Mouse (Mus musculus) MEL (cell line): ENCODE results near the gene Ablim1. TPM values are rescaled to one million over a fixed set of nuclear protein-coding genes. Genes with fewer than 3 reads are reported as not detected.

ENCODE experiments used
- DNase-seq: peaks from one replicate; pipeline ENCODE4 v3.0.0; 2011; ENCODE audit warnings: low read depth, low spot score
- H3K27ac ChIP-seq: 2 replicates; pipeline ENCODE4 v1.5.1; 2012; ENCODE audit warnings: low read depth, mild to moderate bottlenecking, control low read depth, low read length, moderate library complexity; ENCODE audit not compliant: control insufficient read depth
- H3K27me3 ChIP-seq, 2 experiments: fragments of 150-350 bp in 1 of 2; sonication (generic) in 1 of 2; 2 replicates each; pipeline ENCODE4 v1.6.1; 2012; ENCODE audit warnings: low read length in 2 of 2, mild to moderate bottlenecking in 2 of 2, improper control_type of control experiment in 1 of 2, moderate library complexity in 1 of 2; ENCODE audit not compliant: insufficient read depth in 2 of 2, control insufficient read depth in 1 of 2
- H3K36me3 ChIP-seq, 2 experiments: 2 replicates each; pipeline ENCODE4 v1.6.1; 2012 to 2014; ENCODE audit warnings: low read length in 2 of 2, improper control_type of control experiment in 1 of 2, inconsistent platforms in 1 of 2, mild to moderate bottlenecking in 1 of 2; ENCODE audit not compliant: insufficient read depth in 2 of 2, control insufficient read depth in 1 of 2
- H3K4me1 ChIP-seq, 2 experiments: fragments of 150-350 bp in 1 of 2; sonication (generic) in 1 of 2; 2 replicates each; pipeline ENCODE4 v1.6.1; 2012; ENCODE audit warnings: low read length in 2 of 2, improper control_type of control experiment in 1 of 2, mild to moderate bottlenecking in 1 of 2; ENCODE audit not compliant: insufficient read depth in 2 of 2, control insufficient read depth in 1 of 2
- H3K4me3 ChIP-seq, 2 experiments: fragments of 150-350 bp in 1 of 2; sonication (generic) in 1 of 2; 2 replicates each; pipeline ENCODE4 v1.5.1; 2012; ENCODE audit warnings: low read depth in 2 of 2, low read length in 2 of 2, mild to moderate bottlenecking in 2 of 2, moderate library complexity in 2 of 2, control low read depth in 1 of 2, improper control_type of control experiment in 1 of 2; ENCODE audit not compliant: control insufficient read depth in 1 of 2, insufficient read depth in 1 of 2
- H3K79me2 ChIP-seq: 2 replicates; pipeline ENCODE4 v1.6.1; 2012; ENCODE audit warnings: mild to moderate bottlenecking, low read length, moderate library complexity; ENCODE audit not compliant: control insufficient read depth, poor library complexity, insufficient read depth
- H3K9ac ChIP-seq: 2 replicates; pipeline ENCODE4 v1.6.1; 2012; ENCODE audit warnings: low read depth, mild to moderate bottlenecking, control low read depth, low read length, moderate library complexity; ENCODE audit not compliant: control insufficient read depth, poor library complexity, severe bottlenecking
- H3K9me3 ChIP-seq: fragments of 150-350 bp; sonication (generic); replicated peaks from 2 replicates; pipeline ENCODE4 v1.6.1; 2012; ENCODE audit warnings: mild to moderate bottlenecking, low read length, improper control_type of control experiment, moderate library complexity; ENCODE audit not compliant: insufficient read depth
- BHLHE40 ChIP-seq: IDR thresholded peaks from 2 replicates; pipeline ENCODE4 v1.6.1; 2012; ENCODE audit warnings: low read depth, mild to moderate bottlenecking, inconsistent platforms, low read length, improper control_type of control experiment, borderline replicate concordance
- CTCF ChIP-seq, 3 experiments: IDR thresholded peaks in 2 of 3; conservative IDR thresholded peaks in 1 of 3; 2 replicates each; pipeline ENCODE4 v1.5.1; 2011 to 2012; ENCODE audit warnings: low read length in 3 of 3, low read depth in 2 of 3, mild to moderate bottlenecking in 2 of 3, improper control_type of control experiment in 1 of 3, inconsistent platforms in 1 of 3, mixed read lengths in 1 of 3, moderate library complexity in 1 of 3; ENCODE audit not compliant: control insufficient read depth in 1 of 3, insufficient read depth in 1 of 3, poor library complexity in 1 of 3, severe bottlenecking in 1 of 3
- ELF1 ChIP-seq: IDR thresholded peaks from 2 replicates; pipeline ENCODE4 v1.6.1; 2014; ENCODE audit warnings: low read depth, mild to moderate bottlenecking, inconsistent platforms, low read length, improper control_type of control experiment, moderate library complexity
- HCFC1 ChIP-seq: IDR thresholded peaks from 2 replicates; pipeline ENCODE4 v1.6.1; 2012; ENCODE audit warnings: low read depth, mild to moderate bottlenecking, inconsistent platforms, low read length, improper control_type of control experiment, moderate library complexity
- JUND ChIP-seq: IDR thresholded peaks from 2 replicates; pipeline ENCODE4 v1.6.1; 2011; ENCODE audit warnings: low read depth, mild to moderate bottlenecking, improper control_type of control experiment, low read length
- MAZ ChIP-seq: IDR thresholded peaks from 2 replicates; pipeline ENCODE4 v1.6.1; 2012; ENCODE audit warnings: low read depth, mild to moderate bottlenecking, inconsistent platforms, low read length, improper control_type of control experiment
- MEF2A ChIP-seq: IDR thresholded peaks from 2 replicates; pipeline ENCODE4 v1.6.1; 2014; ENCODE audit warnings: low read depth, mild to moderate bottlenecking, inconsistent platforms, low read length, improper control_type of control experiment; ENCODE audit not compliant: poor library complexity, insufficient replicate concordance, severe bottlenecking; ENCODE audit errors: extremely low read depth
- MXI1 ChIP-seq: IDR thresholded peaks from 2 replicates; pipeline ENCODE4 v1.6.1; 2011; ENCODE audit warnings: mild to moderate bottlenecking, low read depth, low read length, improper control_type of control experiment
- MYB ChIP-seq: IDR thresholded peaks from 2 replicates; pipeline ENCODE4 v1.6.1; 2011; ENCODE audit warnings: mild to moderate bottlenecking, low read depth, low read length, improper control_type of control experiment
- NELFE ChIP-seq: IDR thresholded peaks from 2 replicates; pipeline ENCODE4 v1.6.1; 2011; ENCODE audit warnings: low read depth, low read length, improper control_type of control experiment
- POLR2AphosphoS2 ChIP-seq: IDR thresholded peaks from 2 replicates; pipeline ENCODE4 v1.6.1; 2011; ENCODE audit warnings: low read length, improper control_type of control experiment
- POLR2AphosphoS5 ChIP-seq: IDR thresholded peaks from 2 replicates; pipeline ENCODE4 v1.6.1; 2012; ENCODE audit warnings: low read depth, borderline replicate concordance, mild to moderate bottlenecking, inconsistent platforms, low read length, moderate library complexity, mixed read lengths
- SIN3A ChIP-seq: IDR thresholded peaks from 2 replicates; pipeline ENCODE4 v1.6.1; 2012; ENCODE audit warnings: low read length, improper control_type of control experiment, inconsistent platforms
- UBTF ChIP-seq: IDR thresholded peaks from 2 replicates; pipeline ENCODE4 v1.6.1; 2012; ENCODE audit warnings: low read depth, mild to moderate bottlenecking, inconsistent platforms, low read length, improper control_type of control experiment, moderate library complexity, borderline replicate concordance; ENCODE audit not compliant: insufficient read depth
- USF1 ChIP-seq: IDR thresholded peaks from 2 replicates; pipeline ENCODE4 v1.6.1; 2014; ENCODE audit warnings: low read depth, mild to moderate bottlenecking, inconsistent platforms, low read length, improper control_type of control experiment, moderate library complexity
- USF2 ChIP-seq, 2 experiments: IDR thresholded peaks; 2 replicates each; pipeline ENCODE4 v1.6.1; 2011 to 2012; ENCODE audit warnings: improper control_type of control experiment in 2 of 2, low read length in 2 of 2, borderline replicate concordance in 1 of 2, inconsistent platforms in 1 of 2, low read depth in 1 of 2, mild to moderate bottlenecking in 1 of 2; ENCODE audit not compliant: insufficient read depth in 1 of 2
- ZC3H11A ChIP-seq: IDR thresholded peaks from 2 replicates; pipeline ENCODE4 v1.6.1; 2012; ENCODE audit warnings: low read depth, mild to moderate bottlenecking, inconsistent platforms, low read length, improper control_type of control experiment
- ZMIZ1 ChIP-seq: IDR thresholded peaks from 2 replicates; pipeline ENCODE4 v1.6.1; 2012; ENCODE audit warnings: low read depth, mild to moderate bottlenecking, inconsistent platforms, low read length, improper control_type of control experiment, moderate library complexity
- polyA plus RNA-seq, 2 experiments: library from polyadenylated mRNA; stranded (reverse) in 1 of 2; unstranded in 1 of 2; fragments of >175 nt in 1 of 2; fragments of >200 nt in 1 of 2; gene quantifications; 2 replicates each; pipeline versions ENCODE4 v1.2.1 to v1.2.4; 2012; ENCODE audit warnings: low replicate concordance in 2 of 2, low read depth in 1 of 2; ENCODE audit not compliant: insufficient read length in 2 of 2, insufficient read depth in 1 of 2, missing spikeins in 1 of 2
- total RNA-seq: library from RNA; depleted of rRNA; stranded (reverse); fragments of 300-350 nt; gene quantifications from 2 replicates; pipeline ENCODE4 v1.2.3, GENCODE M21; 2012

Gene Ablim1
- total and polyA plus RNA-seq, 3 experiments, result not detected

GRCm38 (mm10) chr19:57093698-57094004 lies 221.1 kb downstream of the Ablim1 start:
- Histone ChIP-seq H3K27ac (no peak overlapping the region), H3K9ac (no peak overlapping the region), H3K4me1 (no peaks in the 10 kb centered on the region), H3K27me3 (peaks cover 0 to 2% of the 10 kb centered on the region in 2 experiments), H3K36me3 (no peaks in the 10 kb centered on the region), H3K4me3 (no peak overlapping the region), H3K79me2 (no peaks in the 10 kb centered on the region), H3K9me3 (no peaks in the 10 kb centered on the region)
- TF ChIP-seq MYB, result no peak
- TF ChIP-seq POLR2AphosphoS5, result no peak
- TF ChIP-seq USF2 (IDR thresholded peaks at IDR 0.05; ENCODE audit: borderline replicate concordance in 1 of 2, insufficient read depth in 1 of 2, low read depth in 1 of 2, low read length in 2 of 2), result no peak
- TF ChIP-seq SIN3A, result no peak
- TF ChIP-seq MEF2A, result no peak
- TF ChIP-seq JUND, result no peak
- no peak for TF ChIP-seq USF1
- DNase-seq, result no peak

GRCm38 (mm10) chr19:57092958-57093697 lies 221.6 kb downstream of the Ablim1 start:
- Histone ChIP-seq H3K27me3 (peaks cover 0 to 2% of the 10 kb centered on the region in 2 experiments), H3K79me2 (no peaks in the 10 kb centered on the region), H3K4me3 (no peak overlapping the region), H3K9ac (no peak overlapping the region), H3K9me3 (no peaks in the 10 kb centered on the region), H3K36me3 (no peaks in the 10 kb centered on the region)
- no peak for DNase-seq
- TF ChIP-seq ELF1 (no peak), NELFE (no peak), ZMIZ1 (no peak), POLR2AphosphoS2 (no peak)
- TF ChIP-seq, all 39 proteins: peak for 0
- Histone ChIP-seq H3K27ac (no peak overlapping the region), H3K4me1 (no peaks in the 10 kb centered on the region)

GRCm38 (mm10) chr19:57091278-57091677 lies 223.4 kb downstream of the Ablim1 start:
- H3K9ac ChIP-seq, result no peak overlapping the region
- H3K36me3 ChIP-seq, result no peaks in the 10 kb centered on the region
- H3K27me3 ChIP-seq, result peaks cover 0 to 2% of the 10 kb centered on the region in 2 experiments
- H3K79me2 ChIP-seq, result no peaks in the 10 kb centered on the region
- no peaks in the 10 kb centered on the region for H3K9me3 ChIP-seq
- no peak overlapping the region for H3K4me3 ChIP-seq
- DNase-seq, result no peak
- H3K4me1 ChIP-seq, result no peaks in the 10 kb centered on the region
- no peak overlapping the region for H3K27ac ChIP-seq
- no peak for TF ChIP-seq MXI1
- no peak for TF ChIP-seq MYB
- TF ChIP-seq NELFE, result no peak
- TF ChIP-seq UBTF, result no peak
- TF ChIP-seq BHLHE40, result no peak
- no peak for TF ChIP-seq POLR2AphosphoS2
- TF ChIP-seq HCFC1, result no peak
- TF ChIP-seq CTCF (IDR thresholded peaks at IDR 0.05 in 2 of 3, conservative IDR thresholded peaks at IDR 0.05 in 1 of 3; ENCODE audit: control insufficient read depth in 1 of 3, insufficient read depth in 1 of 3, low read depth in 2 of 3, low read length in 3 of 3, poor library complexity in 1 of 3, severe bottlenecking in 1 of 3), result no peak
- TF ChIP-seq ZMIZ1, result no peak
- TF ChIP-seq ZC3H11A, result no peak
- TF ChIP-seq MAZ, result no peak
